Mouse (Mus musculus) common myeloid progenitor, adult 5-6 weeks (primary cell): ENCODE measurements at regions not wholly inside any gene's neighbourhood (a gene's known extent, or its start where the extent isn't known, plus 50 kb on each side); places are given as distances from the start of the nearest gene placed in this dataset.

Experiments used
- ATAC-seq: replicated peaks from 2 replicates; pipeline ENCODE4 v1.8.0; 2016; ENCODE audit warnings: low read depth, mild to moderate bottlenecking, moderate TSS enrichment, inconsistent platforms; ENCODE audit not compliant: poor library complexity, severe bottlenecking

DNA sequence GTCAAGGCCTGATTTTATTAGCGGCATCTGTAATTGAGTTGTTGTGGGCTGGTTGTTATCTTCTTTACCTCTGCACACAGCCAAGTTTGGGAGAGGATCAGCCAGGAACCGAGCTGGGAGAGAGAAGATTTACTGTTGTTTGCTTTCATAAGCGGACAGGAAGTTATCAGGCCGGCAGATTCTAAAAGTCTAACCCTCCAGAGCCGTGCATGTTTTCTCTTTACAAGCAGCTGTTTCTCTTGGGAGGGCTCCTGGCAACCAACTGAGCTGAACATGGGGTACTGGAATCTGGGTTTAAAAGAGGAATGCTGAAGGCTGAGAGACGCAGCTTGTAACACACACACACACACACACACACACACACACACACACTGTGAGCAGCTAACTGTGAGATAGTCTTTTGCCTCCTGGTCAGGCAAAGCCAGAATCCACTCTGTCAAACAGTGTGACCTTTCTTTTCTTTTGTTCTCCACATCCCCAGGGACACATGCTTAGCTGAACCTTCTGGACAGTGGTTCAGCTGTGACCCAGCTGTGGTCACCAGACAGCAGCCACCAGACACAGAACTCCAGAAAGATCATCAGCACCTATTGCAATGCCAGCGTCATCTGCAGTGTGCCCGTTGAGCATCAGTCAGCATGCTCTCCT, 82.5 kb upstream of the Sash1 start:
- ATAC-seq = no peak

DNA sequence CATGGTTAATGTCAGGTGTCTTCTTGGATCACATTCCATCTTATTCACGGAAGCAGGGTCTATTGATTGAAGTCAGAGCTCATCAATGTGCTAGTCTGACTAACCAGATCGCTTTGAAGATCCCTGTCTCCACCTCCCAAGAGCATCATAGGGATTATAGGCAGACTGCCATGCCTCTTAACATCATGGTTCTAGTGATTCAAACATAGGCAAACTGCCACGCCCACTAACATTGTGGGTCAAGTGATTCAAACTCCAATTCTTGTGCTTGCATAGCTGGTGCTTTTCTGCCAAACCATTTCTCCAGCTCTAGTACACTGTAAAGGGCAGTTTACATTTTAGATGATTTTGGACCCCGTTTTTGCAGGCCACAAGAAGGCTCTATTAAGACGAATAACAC, 77.1 kb upstream of the Sash1 start:
- no peak for ATAC-seq

DNA sequence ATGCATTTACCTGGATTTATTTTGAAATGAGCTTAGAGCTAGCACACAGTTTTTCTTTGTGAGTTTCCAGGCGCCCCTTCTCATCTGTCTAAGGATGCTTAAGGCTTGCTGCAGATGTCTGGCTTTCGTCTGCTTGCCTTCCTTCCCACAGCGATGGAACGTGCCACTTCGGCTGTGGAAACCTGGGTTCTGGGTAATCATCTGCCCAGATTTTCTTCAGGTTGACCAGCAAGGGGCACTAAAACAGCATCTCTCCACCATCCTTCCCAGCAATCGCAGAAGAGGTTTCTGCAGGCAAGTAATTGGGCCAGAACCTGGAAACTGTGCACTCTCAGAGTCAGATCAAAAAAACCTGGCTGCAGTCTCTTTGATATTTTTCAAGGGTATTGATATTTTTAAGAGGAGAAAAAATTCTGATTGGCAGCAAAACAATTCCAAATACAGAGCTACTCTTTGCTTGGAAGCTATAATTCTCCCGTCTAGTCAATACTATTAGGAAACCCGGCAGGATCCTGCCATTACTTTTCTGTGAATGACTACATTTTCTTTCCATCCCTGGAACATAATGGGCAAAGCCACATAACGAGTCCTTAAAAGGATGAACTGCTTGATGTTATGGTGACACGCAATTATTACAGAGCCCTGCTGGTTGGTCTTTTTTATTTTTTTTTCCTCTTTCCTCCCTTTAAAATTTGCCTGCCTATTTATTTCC, 75.2 kb upstream of the Sash1 start:
- no peak for ATAC-seq

DNA sequence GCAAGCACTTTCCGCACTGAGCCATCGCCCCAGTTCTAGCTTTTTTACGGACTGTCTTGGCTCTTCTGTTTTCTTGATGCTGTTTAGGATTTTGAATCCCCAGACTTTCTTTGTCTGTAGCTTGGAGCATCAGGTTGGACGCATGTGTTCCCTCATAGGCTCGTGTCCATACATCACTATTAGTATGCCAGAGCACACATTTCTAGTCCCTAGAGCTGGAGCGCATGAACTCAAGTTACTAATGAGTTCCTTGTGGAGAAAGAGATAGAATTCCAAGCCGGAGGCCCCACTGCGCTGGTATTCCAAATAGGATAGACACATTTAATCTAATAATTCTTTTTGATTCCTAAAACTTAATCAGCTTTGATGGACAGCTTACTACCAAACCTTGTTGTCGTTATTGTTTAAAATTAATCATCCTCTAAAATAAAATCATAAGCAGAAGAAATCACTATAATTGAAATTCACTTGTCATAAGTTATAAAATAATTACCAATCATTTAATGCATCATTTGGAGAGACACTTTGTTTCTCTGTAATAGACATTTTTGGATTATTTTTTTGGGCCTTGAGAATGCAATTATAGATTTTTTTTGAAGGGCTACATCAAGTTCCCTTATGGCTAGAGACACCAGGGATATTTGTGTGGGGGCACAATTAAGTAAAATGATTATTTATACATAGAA, 74.5 kb upstream of the Sash1 start:
- ATAC-seq = no peak

DNA sequence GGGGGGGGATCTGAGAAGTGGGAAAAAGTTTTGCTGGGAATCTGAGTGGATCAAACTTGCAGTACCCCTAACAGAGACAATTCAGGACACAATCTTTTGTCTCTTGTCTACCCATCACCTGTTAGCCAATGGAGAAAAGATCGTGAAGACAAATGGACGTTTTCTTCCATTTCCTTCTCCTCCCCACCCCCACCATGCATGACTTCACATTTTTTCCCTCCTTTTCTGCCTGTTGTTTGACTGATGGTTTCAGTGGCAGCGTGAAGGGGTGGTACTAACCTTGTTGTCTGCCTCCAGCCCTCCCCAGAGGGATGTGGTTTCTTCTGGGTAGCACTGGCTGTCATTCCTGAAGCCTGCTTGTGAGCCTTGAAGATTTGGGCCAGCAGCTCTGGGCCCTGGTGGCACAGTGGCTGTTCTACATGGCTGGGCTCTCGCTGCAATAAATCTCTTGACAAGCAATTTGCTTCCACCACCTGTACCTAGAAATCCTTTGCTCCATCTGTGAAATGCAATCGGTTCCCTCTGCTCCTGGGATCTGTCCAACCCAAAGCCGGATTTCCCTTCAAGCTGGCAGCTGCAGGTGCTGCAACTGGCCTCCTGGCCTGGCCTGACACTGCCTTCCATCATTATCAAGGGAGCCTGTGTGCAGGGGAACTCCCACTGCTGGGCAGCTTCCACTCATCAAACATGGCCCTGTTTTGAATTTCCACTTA, 69.8 kb upstream of the Sash1 start:
- ATAC-seq = peak; percentile 87

DNA sequence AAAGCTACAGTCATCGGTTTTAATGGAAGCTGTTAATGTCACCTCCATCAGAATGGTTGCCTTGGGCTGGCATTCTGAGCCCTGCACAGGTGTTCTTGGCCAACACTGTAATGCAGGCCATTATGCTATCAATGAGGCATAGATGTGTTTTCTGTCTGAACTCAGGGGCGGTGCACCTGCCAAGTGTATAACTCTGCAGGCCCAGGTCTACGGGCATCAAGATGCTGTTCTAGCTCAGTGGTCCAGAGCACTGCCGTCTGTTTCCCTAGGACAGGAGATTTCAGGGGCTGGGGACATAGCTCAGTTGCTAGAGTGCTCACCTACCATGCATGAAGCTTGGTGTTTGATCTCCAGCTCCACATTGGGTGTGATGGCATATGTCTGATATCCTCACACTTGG, 68.1 kb upstream of the Sash1 start:
- ATAC-seq = no peak

DNA sequence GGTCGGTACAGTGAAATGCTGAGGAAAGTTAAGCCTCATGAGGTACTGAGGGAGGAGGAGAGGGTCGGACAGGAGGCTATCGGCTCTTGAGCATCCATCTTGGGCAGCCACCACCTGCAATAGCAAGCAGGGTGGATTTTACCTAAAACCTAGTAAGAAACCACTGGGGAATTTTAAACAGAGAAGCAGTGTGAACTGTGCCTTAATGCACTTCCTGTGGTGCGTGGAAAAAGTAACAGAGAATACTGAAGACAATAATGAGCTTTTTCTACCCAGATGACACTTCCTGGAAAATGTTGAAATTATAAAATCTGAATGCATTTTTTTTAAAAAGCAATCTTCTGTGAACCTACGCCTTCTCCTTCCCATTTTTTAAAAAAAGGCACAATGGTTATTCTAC, 67.1 kb upstream of the Sash1 start:
- ATAC-seq = no peak

DNA sequence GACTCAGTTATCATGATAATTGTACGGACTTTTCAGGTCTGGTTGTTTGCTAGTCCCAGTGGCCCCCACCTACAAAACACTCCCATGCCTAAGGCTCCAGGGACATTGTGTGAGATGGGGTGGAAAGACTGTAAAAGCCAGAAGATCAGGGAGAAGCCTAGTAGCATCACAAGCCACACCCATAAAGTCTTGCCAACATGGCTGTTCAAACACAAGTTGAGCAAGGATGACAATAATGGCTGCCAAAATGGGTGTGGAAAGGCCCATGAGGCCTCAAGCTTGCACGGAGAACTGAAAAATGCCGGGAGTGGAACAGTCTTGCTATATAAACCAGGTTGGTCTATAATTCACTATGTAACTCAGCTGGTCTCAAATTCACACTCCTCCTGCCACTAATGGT, 66.1 kb upstream of the Sash1 start:
- ATAC-seq = no peak

DNA sequence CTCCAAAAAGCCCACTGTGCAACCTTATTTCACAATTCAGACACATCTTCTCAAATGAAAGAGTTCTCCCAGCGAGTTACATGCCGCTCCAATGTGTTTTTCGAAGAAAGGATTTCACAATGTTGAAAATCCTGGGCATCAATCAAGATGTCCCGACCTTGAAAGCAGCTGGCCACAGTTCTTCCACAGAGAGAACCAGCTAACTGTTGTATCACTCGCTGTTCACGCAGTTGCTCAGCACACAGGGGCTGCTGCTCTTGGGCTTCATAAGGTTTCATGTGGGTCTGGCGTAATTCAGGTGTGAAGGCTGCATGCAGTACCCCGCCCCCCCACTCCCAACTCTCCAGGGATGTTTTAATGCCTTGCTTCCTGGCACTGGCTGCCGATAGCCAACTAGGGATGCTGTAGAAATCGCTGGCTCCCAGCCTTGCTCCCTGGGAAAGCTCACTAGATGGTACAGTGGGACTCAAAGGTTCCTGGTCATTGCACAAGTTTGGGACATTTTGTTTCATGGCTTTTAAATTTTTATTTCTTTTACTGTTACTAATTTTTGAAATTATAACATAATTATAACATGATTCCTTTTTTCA, 65.5 kb upstream of the Sash1 start:
- no peak for ATAC-seq

DNA sequence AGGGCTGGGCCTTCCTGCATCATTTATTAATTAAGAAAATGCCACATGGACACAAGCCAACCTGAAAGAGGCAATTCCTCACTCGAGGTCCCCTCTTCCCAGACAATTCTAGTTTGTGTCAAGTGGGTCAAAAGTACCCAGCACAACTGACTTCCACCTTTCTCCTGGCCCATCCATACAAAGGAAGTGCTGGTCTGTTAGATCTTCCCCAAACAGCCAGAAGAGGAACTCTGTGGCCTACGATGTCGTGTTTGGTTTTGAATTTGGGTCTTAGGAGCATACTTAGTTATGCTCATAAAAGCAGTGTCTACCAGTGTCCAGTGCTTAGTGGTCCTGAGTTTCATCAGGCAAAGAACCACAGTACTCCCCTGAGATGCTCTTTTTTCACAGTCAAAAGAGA, 62.4 kb upstream of the Sash1 start:
- ATAC-seq = peak; percentile 64

DNA sequence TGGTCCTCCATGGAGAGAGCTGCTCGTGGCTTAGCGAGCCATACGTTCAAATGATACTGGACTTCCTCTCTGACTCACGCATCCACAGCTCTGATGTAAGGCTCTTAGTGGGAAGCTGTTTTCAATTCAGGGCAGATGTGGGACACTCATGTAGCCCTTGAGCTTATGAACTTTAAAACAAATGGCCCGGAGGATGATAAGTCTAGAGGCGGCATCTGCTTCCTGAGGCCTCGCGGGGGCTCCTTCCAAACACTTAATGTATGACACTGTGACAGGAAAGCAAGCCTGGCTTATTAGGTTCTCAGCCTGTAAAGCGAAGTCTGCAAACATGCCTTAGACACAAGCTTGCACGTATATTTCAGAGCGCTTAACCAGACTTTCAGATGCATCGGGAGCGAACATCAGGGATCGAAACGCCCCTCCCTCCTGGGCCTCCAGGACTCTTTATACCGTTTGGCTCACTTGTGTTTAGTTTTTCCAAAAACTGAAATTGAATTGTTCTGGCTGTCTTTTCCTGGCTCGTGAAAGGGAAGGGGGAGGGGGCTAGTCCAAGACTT, 59.4 kb upstream of the Sash1 start:
- ATAC-seq = peak; percentile 61

DNA sequence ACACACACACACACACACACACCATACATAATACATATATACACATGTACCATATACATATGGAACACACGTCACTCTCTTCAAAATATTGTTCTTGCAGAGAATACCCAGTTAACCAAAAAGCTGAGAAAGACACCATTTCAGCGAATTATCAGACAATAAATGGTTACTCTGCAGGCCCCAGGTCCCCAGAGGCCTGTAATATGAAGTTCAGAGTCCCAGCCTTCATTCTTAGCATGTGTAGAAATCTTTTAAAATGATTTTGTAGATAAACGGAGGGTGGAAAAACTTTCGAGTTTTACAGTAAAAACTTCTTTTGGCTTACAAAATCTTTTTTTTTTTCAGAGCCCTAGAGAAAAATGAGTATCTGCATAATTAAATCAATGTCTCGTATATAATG, 58.7 kb upstream of the Sash1 start:
- ATAC-seq = no peak

DNA sequence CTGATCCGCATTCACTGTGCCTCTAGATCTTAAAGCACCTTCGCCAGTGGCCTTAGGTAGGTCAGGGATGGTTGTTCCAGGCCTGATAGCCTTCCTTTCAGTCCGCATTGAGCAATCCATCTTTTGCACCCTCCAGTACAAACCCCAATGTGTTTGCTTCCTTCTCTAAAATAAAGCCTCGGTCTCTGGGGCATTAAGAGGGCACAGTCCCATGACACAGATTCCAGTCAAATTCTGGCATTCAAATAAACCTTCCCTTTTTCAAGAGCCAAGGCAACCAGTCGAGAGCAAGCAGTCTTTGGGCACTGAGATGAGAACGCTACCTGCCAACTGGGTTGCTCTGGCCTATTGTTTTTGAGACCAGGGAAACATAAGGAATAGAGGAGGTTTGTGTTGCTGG, 57.8 kb upstream of the Sash1 start:
- ATAC-seq = no peak

DNA sequence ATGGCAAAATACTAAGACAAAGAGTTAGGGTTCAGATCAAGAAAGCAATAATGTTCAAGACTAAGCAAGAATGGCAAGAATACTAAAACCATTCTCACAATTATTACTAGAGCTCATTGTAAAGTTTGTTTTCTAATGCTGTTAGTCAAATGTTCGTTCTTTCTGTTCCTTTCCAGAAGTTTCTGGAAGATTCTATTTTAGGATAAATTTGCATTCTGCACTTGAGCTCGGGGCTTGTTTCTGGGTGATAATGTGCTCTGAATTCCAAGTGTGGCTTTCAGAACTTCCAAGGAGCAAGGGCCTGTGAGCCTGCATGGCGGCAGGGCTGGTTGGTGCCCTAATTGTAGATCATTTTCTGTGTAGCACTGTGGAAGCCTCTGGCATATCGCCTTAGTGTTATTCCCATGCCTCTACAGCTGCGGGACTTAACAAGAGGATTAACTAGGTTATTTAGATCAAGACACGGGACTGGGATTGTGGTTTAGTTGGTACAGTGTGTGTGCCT, 57.1 kb upstream of the Sash1 start:
- no peak for ATAC-seq

DNA sequence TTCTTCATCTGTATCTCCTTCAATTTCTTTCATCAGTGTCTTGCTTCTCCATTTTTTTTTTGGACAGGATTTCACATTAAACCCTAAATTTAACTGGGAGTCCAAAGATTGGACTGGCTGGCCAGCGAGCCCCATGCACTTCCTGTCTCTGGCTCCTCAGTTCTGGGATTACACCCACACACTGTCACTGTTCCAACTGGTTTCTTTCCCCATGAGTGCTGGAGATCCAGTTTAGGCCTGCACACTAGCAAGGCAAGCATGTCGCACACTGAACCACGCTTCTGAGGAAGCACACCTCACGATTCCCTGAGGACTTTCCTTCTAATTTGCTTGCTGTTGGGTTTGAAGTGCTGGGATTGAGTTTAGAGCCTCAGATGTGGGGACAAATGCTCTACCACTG, 50.5 kb upstream of the Sash1 start:
- ATAC-seq = no peak
